Mouse (Mus musculus) bone marrow, adult 2 months (tissue): Measurements from ENCODE around the gene Cdca7l. TPM values are rescaled to one million over a fixed set of nuclear protein-coding genes. Genes with fewer than 3 reads are reported as not detected.
A peak's percentile ranks its signal among the peaks of the same experiment; 100 is the strongest.

ENCODE experiments used
- H3K27ac ChIP-seq: fragments of 200-500 bp; 2 replicates; pipeline ENCODE4 v1.5.1; 2012; ENCODE audit warnings: low read depth, mild to moderate bottlenecking, control low read depth, inconsistent platforms, low read length; ENCODE audit not compliant: control insufficient read depth, poor library complexity, insufficient read depth
- H3K4me1 ChIP-seq: fragments of 200-500 bp; 2 replicates; pipeline ENCODE4 v1.6.1; 2011; ENCODE audit warnings: low read length; ENCODE audit not compliant: control insufficient read depth, insufficient read depth
- H3K4me3 ChIP-seq: fragments of 200-500 bp; replicated peaks from 2 replicates; pipeline ENCODE3; 2011; ENCODE audit warnings: mild to moderate bottlenecking, low read depth, low read length, control low read depth; ENCODE audit not compliant: control insufficient read depth
- CTCF ChIP-seq: fragments of 200-500 bp; IDR thresholded peaks from 2 replicates; pipeline ENCODE4 v1.5.1; 2011; ENCODE audit warnings: low read length, control low read depth; ENCODE audit not compliant: control insufficient read depth, insufficient read depth
- POLR2A ChIP-seq: fragments of 200-500 bp; IDR thresholded peaks from 2 replicates; pipeline ENCODE4 v1.6.1; 2011; ENCODE audit warnings: low read depth, mild to moderate bottlenecking, control low read depth, low read length, borderline replicate concordance; ENCODE audit not compliant: control insufficient read depth
- WGBS: fragments of 180-500 bp; shearing (Covaris S2); methylation state at CpG from one replicate; pipeline ENCODE4 v1.1.7; 2018; 5-methylcytosine and 5-hydroxymethylcytosine counted together
- polyA plus RNA-seq: library from polyadenylated mRNA; stranded (reverse); fragments of >200 nt; gene quantifications from 2 replicates; pipeline ENCODE4 v1.2.4, GENCODE M21; 2011; ENCODE audit warnings: low replicate concordance; ENCODE audit not compliant: missing spikeins, insufficient read depth, insufficient read length

Gene Cdca7l
- polyA plus RNA-seq, 1 experiment: 9.8 TPM

- no peak for TF ChIP-seq CTCF
- TF ChIP-seq POLR2A: no peak
- Histone ChIP-seq H3K4me3 (no peak overlapping the region), H3K27ac (no peak overlapping the region), H3K4me1 (peaks cover 5% of the 10 kb centered on the region)
- 17% methylated on average over 3 of the region's 3 CpGs for WGBS
These were observed 24.3 kb downstream of the Cdca7l start for GRCm38 (mm10) chr12:117828350-117828749.

- Histone ChIP-seq H3K4me1 (peaks cover 6% of the 10 kb centered on the region), H3K4me3 (no peak overlapping the region), H3K27ac (no peak overlapping the region)
- WGBS: 38% methylated on average over 8 of the region's 8 CpGs
- TF ChIP-seq POLR2A (no peak), CTCF (no peak)
These were observed 27.4 kb downstream of the Cdca7l start for GRCm38 (mm10) chr12:117831351-117831961.

- H3K27ac ChIP-seq: no peak overlapping the region
- TF ChIP-seq POLR2A (no peak), CTCF (no peak)
- 54% methylated on average over 5 of the region's 5 CpGs for WGBS
- no peak overlapping the region for H3K4me3 ChIP-seq
- peaks cover 6% of the 10 kb centered on the region for H3K4me1 ChIP-seq
These were observed 28.1 kb downstream of the Cdca7l start for GRCm38 (mm10) chr12:117832190-117832589.

- TF ChIP-seq CTCF: no peak
- no peak for TF ChIP-seq POLR2A
- Histone ChIP-seq H3K27ac (no peak overlapping the region), H3K4me3 (no peak overlapping the region), H3K4me1 (peaks cover 6% of the 10 kb centered on the region)
- 78% methylated on average over 2 of the region's 2 CpGs for WGBS
These were observed 30.6 kb downstream of the Cdca7l start for GRCm38 (mm10) chr12:117834652-117835051.

- Histone ChIP-seq H3K4me3 (no peak overlapping the region), H3K27ac (no peak overlapping the region), H3K4me1 (peaks cover 6% of the 10 kb centered on the region)
- no peak for TF ChIP-seq CTCF
- 71% methylated on average over 10 of the region's 10 CpGs for WGBS
These were observed 31.3 kb downstream of the Cdca7l start for GRCm38 (mm10) chr12:117835371-117835770.

GRCm38 (mm10) chr12:117837376-117837775 lies 33.3 kb downstream of the Cdca7l start:
- H3K27ac ChIP-seq: no peak overlapping the region
- no peak overlapping the region for H3K4me3 ChIP-seq
- TF ChIP-seq CTCF (no peak), POLR2A (no peak)
- WGBS: 43% methylated on average over 4 of the region's 4 CpGs
- H3K4me1 ChIP-seq: peaks cover 2% of the 10 kb centered on the region; the same call in 1 of the 2 replicates

- Histone ChIP-seq H3K4me3 (no peak overlapping the region), H3K27ac (no peak overlapping the region), H3K4me1 (peaks cover 3% of the 10 kb centered on the region; the same call in 1 of the 2 replicates)
- WGBS: 56% methylated on average over 1 of the region's 1 CpGs
- no peak for TF ChIP-seq POLR2A
- no peak for TF ChIP-seq CTCF
These were observed 36.6 kb downstream of the Cdca7l start for GRCm38 (mm10) chr12:117840705-117841104.

GRCm38 (mm10) chr12:117842676-117843075 lies 38.6 kb downstream of the Cdca7l start:
- no peak for TF ChIP-seq POLR2A
- TF ChIP-seq CTCF: no peak
- peaks cover 2% of the 10 kb centered on the region; the same call in 1 of the 2 replicates for H3K4me1 ChIP-seq
- peak overlapping the region; percentile 6 for H3K4me3 ChIP-seq
- H3K27ac ChIP-seq: no peak overlapping the region
- 36% methylated on average over 1 of the region's 1 CpGs for WGBS
